Comparison of ENCODE assay signal across 10 mouse cellular contexts in the genomic region with DNA sequence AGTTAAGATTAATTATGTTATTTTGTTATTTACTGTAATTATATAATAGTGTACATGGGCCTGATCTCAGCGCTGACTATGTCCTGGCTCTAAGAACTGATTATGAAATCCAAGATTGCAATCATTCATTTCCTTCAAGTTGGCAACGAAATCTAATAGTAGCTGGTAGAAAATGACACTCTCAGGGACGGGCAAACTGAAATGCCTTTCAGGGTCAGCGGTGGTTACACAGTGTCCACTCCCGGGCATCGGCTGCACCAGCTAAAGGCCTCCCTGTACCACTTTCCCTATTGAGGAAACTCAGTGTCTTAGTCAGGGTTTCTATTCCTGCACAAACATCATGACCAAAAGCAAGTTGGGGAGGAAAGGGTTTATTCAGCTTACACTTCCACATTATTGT.
"Had no signal": no experiment of that assay in that cellular context is flagged by ENCODE, and none has a peak within 500 bp of the region (broad histone marks: within the 10 kb centered on the region; RNA-seq: fewer than 3 reads in every experiment).

No protein-coding gene starts in this region.

- DNase-seq: layer of hippocampus, postnatal 36 days; lung, adult 18-20 months; retina, postnatal 1 day; right cerebral cortex, postnatal 4 days; thymus, postnatal 36 days had no signal

- H3K27ac ChIP-seq: kidney, postnatal 0 days; limb, embryonic 15.5 days; liver, embryonic 14.5 days; midbrain, embryonic 12.5 days; neural tube, embryonic 13.5 days had no signal

- H3K4me3 ChIP-seq: limb, embryonic 15.5 days; midbrain, embryonic 12.5 days; neural tube, embryonic 13.5 days had no signal
